Mouse (Mus musculus): ENCODE measurements around the gene Ssh1. TPM values are rescaled to one million over a fixed set of nuclear protein-coding genes. Genes with fewer than 3 reads are reported as not detected.

The Ssh1 gene
- total and polyA plus RNA-seq, 2 experiments from 2014 or later, result 10.4 to 11.5 TPM

- Histone ChIP-seq H3K9ac (no peak overlapping the region), H3K27me3 (ENCODE audit: insufficient read depth, low read length) (no peaks in the 10 kb centered on the region), H3K4me1 (ENCODE audit: insufficient read depth) (no peaks in the 10 kb centered on the region), H3K36me3 (ENCODE audit: insufficient read depth) (no peaks in the 10 kb centered on the region), H3K4me3 (ENCODE audit: low read depth, low read length) (no peak overlapping the region), H3K27ac (ENCODE audit: low read depth, low read length) (no peak overlapping the region), H3K9me3 (ENCODE audit: low read length) (no peaks in the 10 kb centered on the region), H3K4me2 (ENCODE audit: low read depth) (no peak overlapping the region)
- no peak for TF ChIP-seq CTCF (IDR thresholded peaks at IDR 0.05; ENCODE audit: low read depth)
- 68% methylated on average over 4 of the region's 4 CpGs for WGBS
- DNase-seq (no peak), ATAC-seq (no peak)
Observed at GRCm38 (mm10) chr5:114009049-114009448, 15.4 kb upstream of the Ssh1 start.

GRCm38 (mm10) chr5:114007753-114008453, 14.2 kb upstream of the Ssh1 start:
- Histone ChIP-seq H3K4me2 (ENCODE audit: low read depth) (no peak overlapping the region), H3K4me3 (ENCODE audit: low read depth, low read length) (no peak overlapping the region), H3K27ac (ENCODE audit: low read depth, low read length) (no peak overlapping the region), H3K9ac (no peak overlapping the region), H3K4me1 (ENCODE audit: insufficient read depth) (no peaks in the 10 kb centered on the region), H3K9me3 (ENCODE audit: low read length) (no peaks in the 10 kb centered on the region), H3K36me3 (ENCODE audit: insufficient read depth) (no peaks in the 10 kb centered on the region), H3K27me3 (ENCODE audit: insufficient read depth, low read length) (no peaks in the 10 kb centered on the region)
- DNase-seq (no peak), ATAC-seq (peak; percentile 48)
- WGBS, result 63% methylated on average over 12 of the region's 12 CpGs
- no peak for TF ChIP-seq CTCF (IDR thresholded peaks at IDR 0.05; ENCODE audit: low read depth)

- Histone ChIP-seq H3K27me3 (ENCODE audit: insufficient read depth, low read length) (no peaks in the 10 kb centered on the region), H3K36me3 (ENCODE audit: insufficient read depth) (no peaks in the 10 kb centered on the region), H3K4me3 (ENCODE audit: low read depth, low read length) (no peak overlapping the region), H3K4me2 (ENCODE audit: low read depth) (no peak overlapping the region), H3K9me3 (ENCODE audit: low read length) (no peaks in the 10 kb centered on the region), H3K27ac (ENCODE audit: low read depth, low read length) (no peak overlapping the region), H3K4me1 (ENCODE audit: insufficient read depth) (no peaks in the 10 kb centered on the region), H3K9ac (no peak overlapping the region)
- 73% methylated on average over 4 of the region's 4 CpGs for WGBS
- no peak for DNase-seq
- TF ChIP-seq CTCF (IDR thresholded peaks at IDR 0.05; ENCODE audit: low read depth), result no peak
- no peak for ATAC-seq
Observed at GRCm38 (mm10) chr5:114006974-114007373, 13.3 kb upstream of the Ssh1 start.

GRCm38 (mm10) chr5:114005100-114005499, 11.4 kb upstream of the Ssh1 start:
- Histone ChIP-seq H3K4me1 (ENCODE audit: insufficient read depth) (no peaks in the 10 kb centered on the region), H3K9ac (no peak overlapping the region), H3K4me2 (ENCODE audit: low read depth) (no peak overlapping the region), H3K9me3 (ENCODE audit: low read length) (no peaks in the 10 kb centered on the region), H3K27ac (ENCODE audit: low read depth, low read length) (no peak overlapping the region), H3K4me3 (ENCODE audit: low read depth, low read length) (no peak overlapping the region), H3K27me3 (ENCODE audit: insufficient read depth, low read length) (no peaks in the 10 kb centered on the region), H3K36me3 (ENCODE audit: insufficient read depth) (no peaks in the 10 kb centered on the region)
- WGBS, result 66% methylated on average over 5 of the region's 5 CpGs
- DNase-seq (no peak), ATAC-seq (no peak)
- TF ChIP-seq CTCF (IDR thresholded peaks at IDR 0.05; ENCODE audit: low read depth), result no peak

GRCm38 (mm10) chr5:114004573-114004972, 10.9 kb upstream of the Ssh1 start:
- 81% methylated on average over 11 of the region's 11 CpGs for WGBS
- Histone ChIP-seq H3K9ac (no peak overlapping the region), H3K4me1 (ENCODE audit: insufficient read depth) (no peaks in the 10 kb centered on the region), H3K36me3 (ENCODE audit: insufficient read depth) (no peaks in the 10 kb centered on the region), H3K4me3 (ENCODE audit: low read depth, low read length) (no peak overlapping the region), H3K27me3 (ENCODE audit: insufficient read depth, low read length) (no peaks in the 10 kb centered on the region), H3K4me2 (ENCODE audit: low read depth) (no peak overlapping the region), H3K9me3 (ENCODE audit: low read length) (no peaks in the 10 kb centered on the region), H3K27ac (ENCODE audit: low read depth, low read length) (no peak overlapping the region)
- DNase-seq (no peak), ATAC-seq (no peak)
- TF ChIP-seq CTCF (IDR thresholded peaks at IDR 0.05; ENCODE audit: low read depth), result no peak

- 59% methylated on average over 5 of the region's 5 CpGs for WGBS
- Histone ChIP-seq H3K4me3 (ENCODE audit: low read depth, low read length) (no peak within 1 kb of the TSS), H3K27ac (ENCODE audit: low read depth, low read length) (no peak within 1 kb of the TSS), H3K36me3 (ENCODE audit: insufficient read depth) (no peaks in the 10 kb centered on the region), H3K4me2 (ENCODE audit: low read depth) (no peak within 1 kb of the TSS), H3K9me3 (ENCODE audit: low read length) (no peaks in the 10 kb centered on the region), H3K27me3 (ENCODE audit: insufficient read depth, low read length) (no peaks in the 10 kb centered on the region), H3K4me1 (ENCODE audit: insufficient read depth) (no peaks in the 10 kb centered on the region), H3K9ac (no peak within 1 kb of the TSS)
- ATAC-seq (no peak), DNase-seq (no peak)
- no peak for TF ChIP-seq CTCF (IDR thresholded peaks at IDR 0.05; ENCODE audit: low read depth)
Observed at GRCm38 (mm10) chr5:114003542-114003941, 9.8 kb upstream of the Ssh1 start, which contains the start of gene Dao. Gene Dao, plus strand, starts transcription at chr5:114003703.

- no peaks in the 10 kb centered on the region for H3K9me3 ChIP-seq (ENCODE audit: low read length)
- no peak overlapping the region for H3K9ac ChIP-seq
- DNase-seq, result no peak
- H3K4me3 ChIP-seq (ENCODE audit: low read depth, low read length), result no peak overlapping the region
- 71% methylated on average over 5 of the region's 5 CpGs for WGBS
- H3K4me1 ChIP-seq (ENCODE audit: insufficient read depth), result no peaks in the 10 kb centered on the region
- no peak for TF ChIP-seq CTCF (IDR thresholded peaks at IDR 0.05; ENCODE audit: low read depth)
- H3K27ac ChIP-seq (ENCODE audit: low read depth, low read length), result no peak overlapping the region
- no peak overlapping the region for H3K4me2 ChIP-seq (ENCODE audit: low read depth)
- H3K36me3 ChIP-seq (ENCODE audit: insufficient read depth), result no peaks in the 10 kb centered on the region
- no peak for ATAC-seq
- no peaks in the 10 kb centered on the region for H3K27me3 ChIP-seq (ENCODE audit: insufficient read depth, low read length)
Observed at GRCm38 (mm10) chr5:113999382-113999781, 5.7 kb upstream of the Ssh1 start.

Data from forebrain, postnatal 0 days (tissue).